ENCODE assay signal across 8 mouse cellular contexts in the genomic region with DNA sequence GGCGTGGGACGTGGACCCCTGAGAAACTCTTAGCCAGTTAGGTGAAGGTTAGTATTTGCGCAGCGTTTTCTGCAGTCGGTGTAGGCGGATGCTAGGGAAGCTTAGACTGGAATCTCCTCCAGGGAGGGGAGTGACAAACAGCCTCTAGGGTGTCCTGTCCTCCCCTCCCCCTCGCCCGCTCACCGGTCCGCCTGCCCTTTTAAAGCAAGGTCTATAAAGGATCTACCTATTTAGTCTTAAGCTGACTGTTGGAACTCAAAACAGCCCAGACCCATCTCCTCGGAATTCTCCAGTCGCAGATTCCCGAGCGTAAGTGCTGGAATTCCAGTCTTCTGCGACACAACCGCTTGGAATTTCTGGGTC. TPM values are rescaled to one million over a fixed set of nuclear protein-coding genes. Genes with fewer than 3 reads are reported as not detected.
DNase-seq lines count a peak whose midpoint lies in the region; ATAC-seq and TF ChIP-seq lines count a peak whose summit lies in the region.

A gene (plus strand): TSS at position 229 of the 363 bp plus-strand sequence.

- H3K9me3 ChIP-seq in hindbrain, embryonic 16.5 days (ENCODE audit: control insufficient read depth, low read length): peaks cover 7% of the 10 kb centered on the region; the same call in 1 of the 2 replicates
- H3K9me3 ChIP-seq in limb, embryonic 14.5 days (ENCODE audit: control insufficient read depth, low read length): 0 out of 2 replicates have a peak, but pooled peaks cover 4% of the 10 kb centered on the region

- intact Hi-C loops in gastrocnemius, adult 2 months (cut with DNase I): no loop called here

- no peak for TF ChIP-seq POLR2A in lung, adult 2 months (IDR thresholded peaks at IDR 0.05; ENCODE audit: borderline replicate concordance, extremely low read depth, low read depth, low read length)
- no peak for TF ChIP-seq POLR2A in limb, embryonic 14.5 days (IDR thresholded peaks at IDR 0.05; ENCODE audit: borderline replicate concordance, extremely low read depth, insufficient read depth, insufficient read length)

- peak within 1 kb of the TSS; percentile 68 for H3K9ac ChIP-seq in hindbrain, embryonic 16.5 days (ENCODE audit: low read depth, low read length)
- peak within 1 kb of the TSS; percentile 60 for H3K9ac ChIP-seq in limb, embryonic 14.5 days (ENCODE audit: low read depth, low read length, severe bottlenecking)

- no peaks in the 10 kb centered on the region; the same call in 1 of the 2 replicates for H3K4me1 ChIP-seq in lung, adult 2 months (ENCODE audit: control insufficient read depth, insufficient read depth, low read length)
- peaks cover 14% of the 10 kb centered on the region for H3K4me1 ChIP-seq in hindbrain, embryonic 16.5 days (ENCODE audit: control insufficient read depth, insufficient read depth, low read depth, low read length)
- peaks cover 7% of the 10 kb centered on the region for H3K4me1 ChIP-seq in limb, embryonic 14.5 days (ENCODE audit: control insufficient read depth, insufficient read depth, low read length)

- WGBS in lung, adult 2 months: 1% methylated on average over 16 of the region's 16 CpGs
- WGBS in hindbrain, embryonic 16.5 days: under 1% methylated on average over 16 of the region's 16 CpGs
- WGBS in limb, embryonic 14.5 days: 0% methylated on average over 16 of the region's 16 CpGs

- no peak for TF ChIP-seq CTCF in lung, adult 2 months (IDR thresholded peaks at IDR 0.05; ENCODE audit: insufficient read depth, low read length)
- no peak for TF ChIP-seq CTCF in gastrocnemius, adult 2 months (IDR thresholded peaks at IDR 0.05)

- H3K27ac ChIP-seq in gastrocnemius, adult 2 months: peak within 1 kb of the TSS; percentile 88
- H3K27ac ChIP-seq in hindbrain, embryonic 16.5 days (ENCODE audit: low read depth, low read length): no peak within 1 kb of the TSS
- H3K27ac ChIP-seq in limb, embryonic 14.5 days (replicated peaks; ENCODE audit: low read depth, low read length): 0 out of 2 replicates have a peak within 1 kb of the TSS, but pooled peaks have one; percentile 0

- peak within 1 kb of the TSS; percentile 100 for H3K4me2 ChIP-seq in hindbrain, embryonic 16.5 days (ENCODE audit: low read length)
- H3K4me2 ChIP-seq in limb, embryonic 14.5 days (replicated peaks; ENCODE audit: low read depth, low read length, severe bottlenecking): peak within 1 kb of the TSS; percentile 93

- H3K27me3 ChIP-seq in hindbrain, embryonic 16.5 days (replicated peaks; ENCODE audit: control insufficient read depth, insufficient read depth, low read length): peaks cover 31% of the 10 kb centered on the region
- H3K27me3 ChIP-seq in limb, embryonic 14.5 days (ENCODE audit: control insufficient read depth, insufficient read depth, low read length): peaks cover 13% of the 10 kb centered on the region; the same call in 1 of the 2 replicates

- H3K4me3 ChIP-seq in lung, adult 2 months (replicated peaks; ENCODE audit: extremely low read depth, low read depth, low read length): peak within 1 kb of the TSS; percentile 87
- peak within 1 kb of the TSS; percentile 89 for H3K4me3 ChIP-seq in gastrocnemius, adult 2 months
- H3K4me3 ChIP-seq in hindbrain, embryonic 16.5 days (ENCODE audit: low read length): peak within 1 kb of the TSS; percentile 62
- peak within 1 kb of the TSS; percentile 58 for H3K4me3 ChIP-seq in limb, embryonic 14.5 days (replicated peaks; ENCODE audit: low read length)

- no peak for DNase-seq in lung, adult 2 months
- no peak for DNase-seq in lung, postnatal 25 days (ENCODE audit: low spot score)
- DNase-seq in brain, adult 2 months (ENCODE audit: low read depth, low spot score): peak; percentile 70
- peak; percentile 64 for DNase-seq in gastrocnemius, adult 2 months
- DNase-seq in limb, embryonic 14.5 days (ENCODE audit: low spot score): no peak
- peak; percentile 36 for DNase-seq in naive thymus-derived CD4-positive, alpha-beta T cell, adult 2 months (ENCODE audit: low read depth)

- 0 out of 2 replicates have a peak, but pooled peaks have one; percentile 24 for ATAC-seq in hindbrain, embryonic 16.5 days
- ATAC-seq in limb, embryonic 14.5 days (ENCODE audit: low FRiP score, low read depth): no peak
- no peak for ATAC-seq in inflammation-experienced regulatory T-cells, adult 6 months

- H3K36me3 ChIP-seq in hindbrain, embryonic 16.5 days (ENCODE audit: control insufficient read depth, insufficient read depth, low read length): no peaks in the 10 kb centered on the region
- H3K36me3 ChIP-seq in limb, embryonic 14.5 days (ENCODE audit: control insufficient read depth, insufficient read depth, low read length): no peaks in the 10 kb centered on the region

RNA-seq across cellular contexts. Expression of the gene that starts here (rescaled TPM):
- polyA plus RNA-seq in lung, adult 2 months (2012; rRNA removed): 2.0 and 2.3 TPM in 2 replicates
- 1 to 10 TPM; 2.7 to 8.2 TPM for total RNA-seq in gastrocnemius, adult 2 months (2021)
- polyA plus RNA-seq in hindbrain, embryonic 16.5 days (2015; fragmentation: Nextera tagmentation; extraction: Ambion mirVana): 1.4 and 1.6 TPM in 2 replicates
- polyA plus RNA-seq in limb, embryonic 14.5 days (2012; rRNA removed): 1.9 and 2.7 TPM in 2 replicates
- polyA plus RNA-seq in limb, embryonic 14.5 days (2014; fragmentation: Nextera tagmentation; extraction: Ambion mirVana): 1.1 and 2.0 TPM in 2 replicates
- 1 to 10 TPM in 2 of 3 experiments, under 1 TPM in 1; 0.74 to 2.4 (median 2.3) TPM for polyA plus RNA-seq in inflammation-experienced regulatory T-cells, adult 6 months (2017; shearing (Covaris generic))

Comparison
In these comparisons a context has a peak if more than half of its experiments do, and no peak if none do; other contexts are left out.
1. DNase-seq: peak in brain, adult 2 months (single experiment), gastrocnemius, adult 2 months (single experiment) and naive thymus-derived CD4-positive, alpha-beta T cell, adult 2 months (single experiment); none in lung, adult 2 months (single experiment), lung, postnatal 25 days (single experiment) and limb, embryonic 14.5 days (single experiment).
2. Peak in every context shown above with its lines, with median percentiles within 50 percentile points of each other: H3K4me3 ChIP-seq.